Mouse (Mus musculus) megakaryocyte, adult 5-6 weeks (primary cell): ENCODE results near the gene Actl7a. TPM values are rescaled to one million over a fixed set of nuclear protein-coding genes. Genes with fewer than 3 reads are reported as not detected.

Source experiments
- ATAC-seq: 2 replicates; pipeline ENCODE4 v1.8.0; 2016; ENCODE audit warnings: mild to moderate bottlenecking, inconsistent platforms; ENCODE audit not compliant: poor library complexity, severe bottlenecking
- total RNA-seq, 2 experiments: library from RNA; stranded (forward) in 1 of 2; stranded (reverse) in 1 of 2; fragments of 153-499, 151-499 nt in 1 of 2; fragments of 221-1000, 200-1000 nt in 1 of 2; gene quantifications; 2 replicates each; pipeline versions ENCODE4 v1.2.3 to v1.2.4; 2015 to 2017

Actl7a gene
- total RNA-seq, 2 experiments from 2014 or later: not detected

GRCm38 (mm10) chr4:56756966-56757600 is 13.9 kb downstream of the Actl7a start:
- ATAC-seq: peak; percentile 88

- peak; percentile 64 for ATAC-seq
Measured at GRCm38 (mm10) chr4:56757693-56758092, 14.5 kb downstream of the Actl7a start.

GRCm38 (mm10) chr4:56767861-56768284 is 24.7 kb downstream of the Actl7a start:
- peak; percentile 40; the same call in 1 of the 2 replicates for ATAC-seq

GRCm38 (mm10) chr4:56768913-56769312 is 25.7 kb downstream of the Actl7a start:
- ATAC-seq: no peak

GRCm38 (mm10) chr4:56771065-56771464 is 27.9 kb downstream of the Actl7a start:
- no peak for ATAC-seq

- no peak for ATAC-seq
Measured at GRCm38 (mm10) chr4:56791373-56791772, 48.2 kb downstream of the Actl7a start.

Other genes with a start within 250 kb of the Actl7a start
- gene Gm26657, start 3.3 kb upstream of the Actl7a start, total RNA-seq (2015): not detected in 2 replicates
- gene Gm26657, start 3.3 kb upstream of the Actl7a start, total RNA-seq (2017): not detected in 2 replicates
- gene Actl7b, start 2.0 kb upstream of the Actl7a start, total RNA-seq (2015): 0.13 TPM in 1 of 2 replicates, not detected in the other
- not detected in 2 replicates for gene Actl7b, start 2.0 kb upstream of the Actl7a start, total RNA-seq (2017)
- 34.6 and 35.3 TPM in 2 replicates for gene Elp1, start 58.9 kb downstream of the Actl7a start, total RNA-seq (2015)
- 31.2 and 33.0 TPM in 2 replicates for gene Elp1, start 58.9 kb downstream of the Actl7a start, total RNA-seq (2017)
- 15.7 and 18.9 TPM in 2 replicates for gene Fam206a, start 58.9 kb downstream of the Actl7a start, total RNA-seq (2015)
- gene Fam206a, start 58.9 kb downstream of the Actl7a start, total RNA-seq (2017): 5.7 and 6.6 TPM in 2 replicates
- 0.73 and 2.5 TPM in 2 replicates for gene Ctnnal1, start 121.8 kb downstream of the Actl7a start, total RNA-seq (2015)
- 1.7 and 1.9 TPM in 2 replicates for gene Ctnnal1, start 121.8 kb downstream of the Actl7a start, total RNA-seq (2017)
- gene Tmem245, start 204.0 kb downstream of the Actl7a start, total RNA-seq (2015): 10.1 and 10.9 TPM in 2 replicates
- 4.6 and 10.0 TPM in 2 replicates for gene Tmem245, start 204.0 kb downstream of the Actl7a start, total RNA-seq (2017)
- not detected in 2 replicates for gene Frrs1l, start 247.0 kb downstream of the Actl7a start, total RNA-seq (2015)
- not detected in 2 replicates for gene Frrs1l, start 247.0 kb downstream of the Actl7a start, total RNA-seq (2017)